Mouse (Mus musculus) forebrain, embryonic 13.5 days (tissue): ENCODE results near the gene Dtwd1. TPM values are rescaled to one million over a fixed set of nuclear protein-coding genes. Genes with fewer than 3 reads are reported as not detected.

ENCODE experiments used
- ATAC-seq: fragments of 200-750 bp; cut with Nextera tagmentation; 2 replicates; pipeline ENCODE4 v1.8.0; 2017
- H3K27ac ChIP-seq: fragments of 300-500 bp; sonication (generic); 2 replicates; pipeline ENCODE4 v1.5.1; 2015; ENCODE audit warnings: inconsistent platforms, mild to moderate bottlenecking, moderate library complexity
- H3K27me3 ChIP-seq: fragments of 300-500 bp; sonication (generic); 2 replicates; pipeline ENCODE4 v1.6.1; 2015; ENCODE audit warnings: mild to moderate bottlenecking, inconsistent platforms
- H3K36me3 ChIP-seq: fragments of 300-500 bp; sonication (generic); 2 replicates; pipeline ENCODE4 v1.6.1; 2015; ENCODE audit warnings: mild to moderate bottlenecking, inconsistent platforms; ENCODE audit not compliant: poor library complexity, severe bottlenecking
- H3K4me1 ChIP-seq: fragments of 300-500 bp; sonication (generic); 2 replicates; pipeline ENCODE4 v1.6.1; 2015; ENCODE audit warnings: inconsistent platforms
- H3K4me2 ChIP-seq: fragments of 300-500 bp; sonication (generic); 2 replicates; pipeline ENCODE4 v1.6.1; 2015; ENCODE audit warnings: inconsistent platforms, mild to moderate bottlenecking, moderate library complexity
- H3K4me3 ChIP-seq: fragments of 300-500 bp; sonication (generic); 2 replicates; pipeline ENCODE4 v1.5.1; 2015; ENCODE audit warnings: mild to moderate bottlenecking, inconsistent platforms
- H3K9ac ChIP-seq: fragments of 300-500 bp; sonication (generic); 2 replicates; pipeline ENCODE4 v1.6.1; 2015; ENCODE audit warnings: mild to moderate bottlenecking, inconsistent platforms
- H3K9me3 ChIP-seq: fragments of 300-500 bp; sonication (generic); replicated peaks from 2 replicates; pipeline ENCODE4 v1.6.1; 2016; ENCODE audit warnings: inconsistent platforms
- WGBS: fragments of 180-500 bp; shearing (Covaris S2); methylation state at CpG from one replicate; pipeline ENCODE4 v1.1.7; 2015; 5-methylcytosine and 5-hydroxymethylcytosine counted together
- polyA plus RNA-seq: library from polyadenylated mRNA; unstranded; fragments of >200 nt; fragmentation: Nextera tagmentation; extraction: Ambion mirVana; gene quantifications from 2 replicates; pipeline ENCODE4 v1.2.1, GENCODE M21; 2015

Dtwd1 gene
- 20.3 and 25.8 TPM in 2 replicates for polyA plus RNA-seq

GRCm38 (mm10) chr2:126151855-126152571 lies at the start of gene Dtwd1, which contains the start of gene Fam227b:
Gene Dtwd1 (plus strand): TSS chr2:126152141.
Gene Fam227b (minus strand): TSS chr2:126152004.
- peak; percentile 99 for ATAC-seq
- Histone ChIP-seq H3K36me3 (peaks cover 9% of the 10 kb centered on the region; the same call in 1 of the 2 replicates), H3K4me2 (peak within 1 kb of the TSS; percentile 64), H3K9ac (peak within 1 kb of the TSS; percentile 89), H3K4me3 (peak within 1 kb of the TSS; percentile 80), H3K9me3 (no peaks in the 10 kb centered on the region), H3K27ac (peak within 1 kb of the TSS; percentile 79), H3K27me3 (no peaks in the 10 kb centered on the region), H3K4me1 (peaks cover 10% of the 10 kb centered on the region)
- WGBS = under 1% methylated on average over 57 of the region's 57 CpGs

- H3K4me2 ChIP-seq = no peak overlapping the region
Measured at GRCm38 (mm10) chr2:126147723-126148122, 4.2 kb upstream of the Dtwd1 start.

GRCm38 (mm10) chr2:126165277-126166018 lies 13.5 kb downstream of the Dtwd1 start:
- H3K27ac ChIP-seq = no peak overlapping the region
- WGBS = 92% methylated on average over 5 of the region's 5 CpGs
- no peaks in the 10 kb centered on the region for H3K27me3 ChIP-seq
- H3K4me2 ChIP-seq = no peak overlapping the region
- ATAC-seq = no peak
- H3K4me1 ChIP-seq = no peaks in the 10 kb centered on the region
- no peak overlapping the region for H3K9ac ChIP-seq
- H3K9me3 ChIP-seq = no peaks in the 10 kb centered on the region
- H3K36me3 ChIP-seq = peaks cover 42% of the 10 kb centered on the region
- H3K4me3 ChIP-seq = no peak overlapping the region

More at GRCm38 (mm10) chr2:126147723-126148122, 4.2 kb upstream of the Dtwd1 start:
- ATAC-seq = no peak
- Histone ChIP-seq H3K27ac (no peak overlapping the region), H3K4me1 (peaks cover under 1% of the 10 kb centered on the region; the same call in 1 of the 2 replicates), H3K4me3 (no peak overlapping the region), H3K9ac (no peak overlapping the region), H3K27me3 (no peaks in the 10 kb centered on the region), H3K36me3 (no peaks in the 10 kb centered on the region), H3K9me3 (no peaks in the 10 kb centered on the region)

- Histone ChIP-seq H3K27me3 (no peaks in the 10 kb centered on the region), H3K4me3 (no peak overlapping the region)
- no peak for ATAC-seq
Measured at GRCm38 (mm10) chr2:126166335-126166734, 14.4 kb downstream of the Dtwd1 start.

GRCm38 (mm10) chr2:126166848-126167617 lies 15.1 kb downstream of the Dtwd1 start:
- Histone ChIP-seq H3K36me3 (peaks cover 26% of the 10 kb centered on the region), H3K27ac (no peak overlapping the region), H3K9ac (no peak overlapping the region), H3K4me3 (no peak overlapping the region), H3K27me3 (no peaks in the 10 kb centered on the region), H3K4me1 (no peaks in the 10 kb centered on the region), H3K9me3 (no peaks in the 10 kb centered on the region), H3K4me2 (no peak overlapping the region)
- WGBS = 86% methylated on average over 8 of the region's 8 CpGs
- ATAC-seq = no peak

More at GRCm38 (mm10) chr2:126166335-126166734, 14.4 kb downstream of the Dtwd1 start:
- Histone ChIP-seq H3K4me1 (no peaks in the 10 kb centered on the region), H3K9me3 (no peaks in the 10 kb centered on the region), H3K27ac (no peak overlapping the region), H3K4me2 (no peak overlapping the region), H3K9ac (no peak overlapping the region), H3K36me3 (peaks cover 33% of the 10 kb centered on the region)

- no peak overlapping the region for H3K27ac ChIP-seq
- H3K9me3 ChIP-seq = no peaks in the 10 kb centered on the region
- 100% methylated on average over 1 of the region's 1 CpGs for WGBS
- H3K4me3 ChIP-seq = no peak overlapping the region
- no peaks in the 10 kb centered on the region for H3K27me3 ChIP-seq
- H3K9ac ChIP-seq = no peak overlapping the region
- ATAC-seq = no peak
- no peak overlapping the region for H3K4me2 ChIP-seq
- no peaks in the 10 kb centered on the region for H3K4me1 ChIP-seq
- H3K36me3 ChIP-seq = no peaks in the 10 kb centered on the region
Measured at GRCm38 (mm10) chr2:126171427-126171826, 19.5 kb downstream of the Dtwd1 start.

GRCm38 (mm10) chr2:126191306-126191705 lies 39.4 kb downstream of the Dtwd1 start:
- Histone ChIP-seq H3K9me3 (no peaks in the 10 kb centered on the region), H3K4me3 (no peak overlapping the region), H3K27me3 (no peaks in the 10 kb centered on the region), H3K4me2 (no peak overlapping the region), H3K9ac (no peak overlapping the region), H3K36me3 (no peaks in the 10 kb centered on the region), H3K4me1 (no peaks in the 10 kb centered on the region), H3K27ac (no peak overlapping the region)
- ATAC-seq = no peak
- WGBS = 83% methylated on average over 4 of the region's 4 CpGs

GRCm38 (mm10) chr2:126192129-126192528 lies 40.2 kb downstream of the Dtwd1 start:
- Histone ChIP-seq H3K4me3 (no peak overlapping the region), H3K9me3 (no peaks in the 10 kb centered on the region), H3K9ac (no peak overlapping the region), H3K36me3 (no peaks in the 10 kb centered on the region), H3K27me3 (no peaks in the 10 kb centered on the region), H3K27ac (no peak overlapping the region), H3K4me2 (no peak overlapping the region), H3K4me1 (no peaks in the 10 kb centered on the region)
- 82% methylated on average over 2 of the region's 2 CpGs for WGBS
- no peak for ATAC-seq

GRCm38 (mm10) chr2:126195631-126196356 lies 43.9 kb downstream of the Dtwd1 start:
- H3K27ac ChIP-seq = no peak overlapping the region
- no peak overlapping the region for H3K4me2 ChIP-seq
- ATAC-seq = no peak
- H3K9ac ChIP-seq = no peak overlapping the region
- H3K4me1 ChIP-seq = no peaks in the 10 kb centered on the region
- H3K4me3 ChIP-seq = no peak overlapping the region
- 73% methylated on average over 12 of the region's 12 CpGs for WGBS
- H3K27me3 ChIP-seq = no peaks in the 10 kb centered on the region
- no peaks in the 10 kb centered on the region for H3K9me3 ChIP-seq
- no peaks in the 10 kb centered on the region for H3K36me3 ChIP-seq

GRCm38 (mm10) chr2:126198971-126199370 lies 47.0 kb downstream of the Dtwd1 start:
- Histone ChIP-seq H3K36me3 (no peaks in the 10 kb centered on the region), H3K4me2 (no peak overlapping the region), H3K9ac (no peak overlapping the region), H3K4me1 (no peaks in the 10 kb centered on the region), H3K27ac (no peak overlapping the region), H3K27me3 (no peaks in the 10 kb centered on the region), H3K9me3 (no peaks in the 10 kb centered on the region), H3K4me3 (no peak overlapping the region)
- 90% methylated on average over 3 of the region's 3 CpGs for WGBS
- no peak for ATAC-seq

- H3K4me3 ChIP-seq = no peak overlapping the region
- H3K9ac ChIP-seq = no peak overlapping the region
- no peaks in the 10 kb centered on the region for H3K36me3 ChIP-seq
- H3K27me3 ChIP-seq = no peaks in the 10 kb centered on the region
- H3K4me1 ChIP-seq = no peaks in the 10 kb centered on the region
- 88% methylated on average over 6 of the region's 6 CpGs for WGBS
- H3K9me3 ChIP-seq = no peaks in the 10 kb centered on the region
- H3K27ac ChIP-seq = no peak overlapping the region
- no peak for ATAC-seq
- no peak overlapping the region for H3K4me2 ChIP-seq
Measured at GRCm38 (mm10) chr2:126211011-126211680, 59.2 kb downstream of the Dtwd1 start.
